Mouse (Mus musculus) heart, postnatal 0 days (tissue): ENCODE results near the gene Igf1r.

Experiments
- CTCF ChIP-seq: IDR thresholded peaks from 2 replicates; pipeline ENCODE4 v1.5.1; 2016; ENCODE audit warnings: antibody characterized with exemption, control low read depth, low read depth
- EP300 ChIP-seq: IDR thresholded peaks from 2 replicates; pipeline ENCODE4 v1.6.1; 2016; ENCODE audit warnings: antibody characterized with exemption, low read depth

DNA sequence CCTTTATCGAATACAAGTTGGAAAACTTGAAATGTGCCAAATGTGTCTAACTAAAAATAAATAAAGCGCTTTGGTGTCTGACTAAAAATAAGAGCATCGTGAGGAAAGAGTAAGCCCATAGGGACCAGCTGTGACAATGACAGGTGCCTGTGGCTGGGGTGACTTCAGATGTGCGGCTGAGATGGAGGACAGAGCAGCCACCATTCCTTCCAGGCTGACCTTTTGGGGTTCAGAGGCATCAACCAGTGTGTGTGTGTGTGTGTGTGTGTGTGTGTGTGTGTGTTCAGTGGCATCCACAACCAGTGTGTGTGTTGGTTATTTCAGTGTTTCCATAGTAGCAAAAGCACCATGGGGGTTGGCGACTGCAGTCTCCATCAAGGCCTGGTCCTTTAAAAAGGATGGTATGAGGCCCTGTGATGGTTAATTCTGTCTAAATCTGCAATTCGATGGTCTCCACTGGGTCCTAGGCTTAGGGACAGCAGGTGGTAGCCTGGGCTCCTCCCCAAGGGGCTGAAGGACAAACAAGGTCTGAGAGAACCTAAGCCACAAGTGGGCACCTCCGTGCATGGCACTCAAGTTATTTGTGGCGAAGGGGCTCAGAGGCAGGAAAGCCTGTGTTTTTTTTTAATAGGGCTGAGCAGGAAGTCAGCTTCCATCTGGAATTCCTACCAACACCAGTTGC is 310.9 kb downstream of the Igf1r start:
- no peak for TF ChIP-seq CTCF
- no peak for TF ChIP-seq EP300
